Mouse (Mus musculus): ENCODE measurements around the gene Teddm3. TPM values are rescaled to one million over a fixed set of nuclear protein-coding genes. Genes with fewer than 3 reads are reported as not detected.
"Not testable (repeated sequence)": the region's sequence is repeated elsewhere in the genome, so short reads cannot be mapped to it uniquely, and the experiment has no call there.

Teddm3 gene
- polyA plus RNA-seq, 1 experiment from 2014 or later: not detected

- Histone ChIP-seq H3K27me3 (ENCODE audit: control insufficient read depth, insufficient read depth, low read length) (0 out of 2 replicates have a peak, but pooled peaks cover 4% of the 10 kb centered on the region), H3K4me2 (replicated peaks; ENCODE audit: low read depth, low read length) (no peak overlapping the region), H3K9ac (ENCODE audit: low read depth, low read length) (no peak overlapping the region), H3K27ac (ENCODE audit: low read depth, low read length) (no peak overlapping the region), H3K4me1 (ENCODE audit: control insufficient read depth, insufficient read depth, low read length) (no peaks in the 10 kb centered on the region), H3K9me3 (ENCODE audit: control insufficient read depth, low read length) (no peaks in the 10 kb centered on the region), H3K36me3 (ENCODE audit: control insufficient read depth, insufficient read depth, low read length) (no peaks in the 10 kb centered on the region), H3K4me3 (ENCODE audit: low read length) (no peak overlapping the region)
- peak; percentile 58; the same call in 1 of the 2 replicates for ATAC-seq (ENCODE audit: low FRiP score, low TSS enrichment)
- WGBS: 36% methylated on average over 7 of the region's 7 CpGs
These were observed 38.9 kb upstream of the Teddm3 start for GRCm38 (mm10) chr16:21192509-21193354.

GRCm38 (mm10) chr16:21191569-21191968, 37.8 kb upstream of the Teddm3 start:
- no peak for ATAC-seq (ENCODE audit: low FRiP score, low TSS enrichment)
- no peak overlapping the region for H3K27ac ChIP-seq (ENCODE audit: low read depth, low read length)
- H3K36me3 ChIP-seq (ENCODE audit: control insufficient read depth, insufficient read depth, low read length): no peaks in the 10 kb centered on the region
- H3K4me3 ChIP-seq (ENCODE audit: low read length): no peak overlapping the region
- H3K4me2 ChIP-seq (replicated peaks; ENCODE audit: low read depth, low read length): no peak overlapping the region
- no peak overlapping the region for H3K9ac ChIP-seq (ENCODE audit: low read depth, low read length)
- H3K9me3 ChIP-seq (ENCODE audit: control insufficient read depth, low read length): no peaks in the 10 kb centered on the region
- WGBS: 64% methylated on average over 14 of the region's 14 CpGs
- H3K4me1 ChIP-seq (ENCODE audit: control insufficient read depth, insufficient read depth, low read length): no peaks in the 10 kb centered on the region
- H3K27me3 ChIP-seq (ENCODE audit: control insufficient read depth, insufficient read depth, low read length): 0 out of 2 replicates have a peak, but pooled peaks cover 4% of the 10 kb centered on the region

GRCm38 (mm10) chr16:21188345-21188744, 34.5 kb upstream of the Teddm3 start:
- 84% methylated on average over 3 of the region's 3 CpGs for WGBS
- Histone ChIP-seq H3K36me3 (ENCODE audit: control insufficient read depth, insufficient read depth, low read length) (no peaks in the 10 kb centered on the region), H3K27ac (ENCODE audit: low read depth, low read length) (no peak overlapping the region), H3K9me3 (ENCODE audit: control insufficient read depth, low read length) (no peaks in the 10 kb centered on the region), H3K27me3 (ENCODE audit: control insufficient read depth, insufficient read depth, low read length) (0 out of 2 replicates have a peak, but pooled peaks cover 4% of the 10 kb centered on the region), H3K4me2 (replicated peaks; ENCODE audit: low read depth, low read length) (no peak overlapping the region), H3K4me3 (ENCODE audit: low read length) (no peak overlapping the region), H3K9ac (ENCODE audit: low read depth, low read length) (no peak overlapping the region), H3K4me1 (ENCODE audit: control insufficient read depth, insufficient read depth, low read length) (no peaks in the 10 kb centered on the region)
- no peak for ATAC-seq (ENCODE audit: low FRiP score, low TSS enrichment)

GRCm38 (mm10) chr16:21187568-21187967, 33.8 kb upstream of the Teddm3 start:
- Histone ChIP-seq H3K4me3 (ENCODE audit: low read length) (no peak overlapping the region), H3K27ac (ENCODE audit: low read depth, low read length) (no peak overlapping the region), H3K36me3 (ENCODE audit: control insufficient read depth, insufficient read depth, low read length) (no peaks in the 10 kb centered on the region), H3K4me2 (replicated peaks; ENCODE audit: low read depth, low read length) (no peak overlapping the region), H3K9ac (ENCODE audit: low read depth, low read length) (no peak overlapping the region), H3K4me1 (ENCODE audit: control insufficient read depth, insufficient read depth, low read length) (no peaks in the 10 kb centered on the region), H3K27me3 (ENCODE audit: control insufficient read depth, insufficient read depth, low read length) (0 out of 2 replicates have a peak, but pooled peaks cover 4% of the 10 kb centered on the region), H3K9me3 (ENCODE audit: control insufficient read depth, low read length) (no peaks in the 10 kb centered on the region)
- WGBS: 50% methylated on average over 7 of the region's 7 CpGs
- no peak for ATAC-seq (ENCODE audit: low FRiP score, low TSS enrichment)

- Histone ChIP-seq H3K4me3 (ENCODE audit: low read length) (no peak overlapping the region), H3K9ac (ENCODE audit: low read depth, low read length) (no peak overlapping the region), H3K27ac (ENCODE audit: low read depth, low read length) (no peak overlapping the region), H3K4me1 (ENCODE audit: control insufficient read depth, insufficient read depth, low read length) (no peaks in the 10 kb centered on the region), H3K4me2 (replicated peaks; ENCODE audit: low read depth, low read length) (no peak overlapping the region), H3K9me3 (ENCODE audit: control insufficient read depth, low read length) (no peaks in the 10 kb centered on the region), H3K36me3 (ENCODE audit: control insufficient read depth, insufficient read depth, low read length) (no peaks in the 10 kb centered on the region), H3K27me3 (ENCODE audit: control insufficient read depth, insufficient read depth, low read length) (no peaks in the 10 kb centered on the region)
- no peak for ATAC-seq (ENCODE audit: low FRiP score, low TSS enrichment)
These were observed 30.9 kb upstream of the Teddm3 start for GRCm38 (mm10) chr16:21184697-21185096.

- Histone ChIP-seq H3K27me3 (ENCODE audit: control insufficient read depth, insufficient read depth, low read length) (no peaks in the 10 kb centered on the region), H3K4me3 (ENCODE audit: low read length) (no peak overlapping the region), H3K27ac (ENCODE audit: low read depth, low read length) (no peak overlapping the region), H3K4me2 (replicated peaks; ENCODE audit: low read depth, low read length) (no peak overlapping the region), H3K36me3 (ENCODE audit: control insufficient read depth, insufficient read depth, low read length) (no peaks in the 10 kb centered on the region), H3K4me1 (ENCODE audit: control insufficient read depth, insufficient read depth, low read length) (no peaks in the 10 kb centered on the region), H3K9ac (ENCODE audit: low read depth, low read length) (no peak overlapping the region), H3K9me3 (ENCODE audit: control insufficient read depth, low read length) (no peaks in the 10 kb centered on the region)
- ATAC-seq (ENCODE audit: low FRiP score, low TSS enrichment): no peak
- WGBS: 61% methylated on average over 1 of the region's 1 CpGs
These were observed 28.3 kb upstream of the Teddm3 start for GRCm38 (mm10) chr16:21182108-21182507.

- H3K36me3 ChIP-seq (ENCODE audit: control insufficient read depth, insufficient read depth, low read length): no peaks in the 10 kb centered on the region
- WGBS: no CpG with 5 or more reads among the region's 1 CpGs
- H3K4me3 ChIP-seq (ENCODE audit: low read length): no peak overlapping the region
- H3K4me2 ChIP-seq (replicated peaks; ENCODE audit: low read depth, low read length): no peak overlapping the region
- no peaks in the 10 kb centered on the region for H3K27me3 ChIP-seq (ENCODE audit: control insufficient read depth, insufficient read depth, low read length)
- ATAC-seq (ENCODE audit: low FRiP score, low TSS enrichment): no peak
- no peak overlapping the region for H3K27ac ChIP-seq (ENCODE audit: low read depth, low read length)
- no peak overlapping the region for H3K9ac ChIP-seq (ENCODE audit: low read depth, low read length)
- no peaks in the 10 kb centered on the region for H3K9me3 ChIP-seq (ENCODE audit: control insufficient read depth, low read length)
- H3K4me1 ChIP-seq (ENCODE audit: control insufficient read depth, insufficient read depth, low read length): no peaks in the 10 kb centered on the region
These were observed 21.4 kb upstream of the Teddm3 start for GRCm38 (mm10) chr16:21175236-21175635.

GRCm38 (mm10) chr16:21168730-21169129, 14.9 kb upstream of the Teddm3 start:
- Histone ChIP-seq H3K4me1 (ENCODE audit: control insufficient read depth, insufficient read depth, low read length) (no peaks in the 10 kb centered on the region), H3K36me3 (ENCODE audit: control insufficient read depth, insufficient read depth, low read length) (no peaks in the 10 kb centered on the region), H3K9me3 (ENCODE audit: control insufficient read depth, low read length) (no peaks in the 10 kb centered on the region), H3K4me2 (replicated peaks; ENCODE audit: low read depth, low read length) (no peak overlapping the region), H3K27ac (ENCODE audit: low read depth, low read length) (no peak overlapping the region), H3K4me3 (ENCODE audit: low read length) (no peak overlapping the region), H3K27me3 (ENCODE audit: control insufficient read depth, insufficient read depth, low read length) (no peaks in the 10 kb centered on the region), H3K9ac (ENCODE audit: low read depth, low read length) (no peak overlapping the region)
- 88% methylated on average over 13 of the region's 13 CpGs for WGBS
- ATAC-seq (ENCODE audit: low FRiP score, low TSS enrichment): no peak

GRCm38 (mm10) chr16:21165343-21166220, 11.8 kb upstream of the Teddm3 start:
- H3K36me3 ChIP-seq (ENCODE audit: control insufficient read depth, insufficient read depth, low read length); H3K9ac ChIP-seq (ENCODE audit: low read depth, low read length); H3K9me3 ChIP-seq (ENCODE audit: control insufficient read depth, low read length); H3K27me3 ChIP-seq (ENCODE audit: control insufficient read depth, insufficient read depth, low read length); H3K4me3 ChIP-seq (ENCODE audit: low read length); H3K4me2 ChIP-seq (replicated peaks; ENCODE audit: low read depth, low read length); H3K4me1 ChIP-seq (ENCODE audit: control insufficient read depth, insufficient read depth, low read length); H3K27ac ChIP-seq (ENCODE audit: low read depth, low read length): not testable (repeated sequence)
- peak; percentile 73; the same call in 1 of the 2 replicates for ATAC-seq (ENCODE audit: low FRiP score, low TSS enrichment)
- WGBS: 27% methylated on average over 17 of the region's 19 CpGs

All from kidney, embryonic 14.5 days (tissue).